Mouse (Mus musculus) hindbrain, embryonic 12.5 days (tissue): ENCODE data around the gene Map3k13. TPM values are rescaled to one million over a fixed set of nuclear protein-coding genes. Genes with fewer than 3 reads are reported as not detected.

ENCODE experiments used
- ATAC-seq: fragments of 200-750 bp; cut with Nextera tagmentation; 2 replicates; pipeline ENCODE4 v1.8.0; 2017; ENCODE audit warnings: moderate TSS enrichment; ENCODE audit not compliant: low FRiP score
- H3K27ac ChIP-seq: fragments of 300-500 bp; sonication (generic); 2 replicates; pipeline ENCODE4 v1.5.1; 2016; ENCODE audit warnings: mild to moderate bottlenecking
- H3K27me3 ChIP-seq: fragments of 300-500 bp; sonication (generic); 2 replicates; pipeline ENCODE4 v1.6.1; 2016; ENCODE audit warnings: mild to moderate bottlenecking
- H3K36me3 ChIP-seq: fragments of 300-500 bp; sonication (generic); 2 replicates; pipeline ENCODE4 v1.6.1; 2016; ENCODE audit warnings: mild to moderate bottlenecking
- H3K4me1 ChIP-seq: fragments of 300-500 bp; sonication (generic); 2 replicates; pipeline ENCODE4 v1.6.1; 2016
- H3K4me2 ChIP-seq: fragments of 300-500 bp; sonication (generic); replicated peaks from 2 replicates; pipeline ENCODE4 v1.6.1; 2016; ENCODE audit warnings: mild to moderate bottlenecking
- H3K4me3 ChIP-seq: fragments of 300-500 bp; sonication (generic); 2 replicates; pipeline ENCODE4 v1.5.1; 2016; ENCODE audit warnings: mild to moderate bottlenecking
- H3K9ac ChIP-seq: fragments of 300-500 bp; sonication (generic); 2 replicates; pipeline ENCODE4 v1.6.1; 2016; ENCODE audit warnings: mild to moderate bottlenecking, moderate library complexity
- H3K9me3 ChIP-seq: fragments of 300-500 bp; sonication (generic); replicated peaks from 2 replicates; pipeline ENCODE4 v1.6.1; 2016; ENCODE audit warnings: mild to moderate bottlenecking
- WGBS: fragments of 180-500 bp; shearing (Covaris S2); methylation state at CpG from one replicate; pipeline ENCODE4 v1.1.7; 2016; 5-methylcytosine and 5-hydroxymethylcytosine counted together
- polyA plus RNA-seq: library from polyadenylated mRNA; unstranded; fragments of >200 nt; fragmentation: Nextera tagmentation; extraction: Ambion mirVana; gene quantifications from 2 replicates; pipeline ENCODE4 v1.2.1, GENCODE M21; 2016

Gene Map3k13
- polyA plus RNA-seq, 1 experiment from 2014 or later: 7.8 TPM

DNA sequence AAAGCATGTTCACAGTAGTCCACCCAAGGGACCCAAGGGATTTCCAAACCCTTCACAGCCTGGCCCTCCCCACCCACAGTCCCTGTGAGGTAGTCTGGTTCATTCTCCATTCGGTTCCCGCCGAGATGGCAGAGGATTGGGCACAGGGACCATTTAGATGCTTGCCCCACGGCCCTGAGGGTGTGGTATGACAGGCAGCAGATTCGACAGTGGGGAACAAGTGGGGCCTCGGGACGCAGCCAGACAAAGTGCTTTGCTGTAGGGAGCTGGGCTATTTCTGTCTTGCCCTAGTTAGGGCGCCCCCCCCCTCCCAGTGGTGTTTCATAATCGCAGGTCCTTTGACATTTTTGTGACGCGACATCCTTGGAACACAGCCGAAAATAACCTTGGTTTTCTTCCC, 161.4 kb downstream of the Map3k13 start:
- WGBS: 81% methylated on average over 12 of the region's 12 CpGs
- H3K9me3 ChIP-seq: no peaks in the 10 kb centered on the region
- no peak for ATAC-seq
- H3K27me3 ChIP-seq: no peaks in the 10 kb centered on the region
- H3K4me3 ChIP-seq: no peak overlapping the region
- no peaks in the 10 kb centered on the region for H3K36me3 ChIP-seq
- H3K4me1 ChIP-seq: no peaks in the 10 kb centered on the region
- no peak overlapping the region for H3K4me2 ChIP-seq
- H3K27ac ChIP-seq: no peak overlapping the region
- no peak overlapping the region for H3K9ac ChIP-seq

DNA sequence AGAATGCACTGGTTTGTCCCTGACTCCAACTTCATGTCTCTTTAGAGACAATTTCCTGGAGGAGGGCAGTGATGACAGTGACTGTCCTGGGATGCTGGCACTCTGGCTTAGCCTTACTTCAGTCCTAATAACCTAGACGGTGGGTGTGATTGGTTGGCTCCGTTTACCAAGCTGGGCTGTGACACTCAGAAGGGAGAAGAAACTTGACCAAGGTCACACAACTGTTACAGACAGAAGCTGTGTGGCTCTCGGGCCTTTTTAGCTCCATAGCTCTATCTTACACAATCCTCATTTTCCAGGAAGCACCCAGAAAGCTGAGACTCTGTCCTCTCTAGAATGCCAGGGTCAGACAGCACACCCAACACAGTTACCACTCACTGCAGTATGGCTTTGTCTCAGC, 171.4 kb downstream of the Map3k13 start:
- Histone ChIP-seq H3K27me3 (no peaks in the 10 kb centered on the region), H3K9ac (no peak overlapping the region), H3K27ac (no peak overlapping the region), H3K4me1 (no peaks in the 10 kb centered on the region), H3K36me3 (no peaks in the 10 kb centered on the region), H3K4me2 (no peak overlapping the region), H3K4me3 (no peak overlapping the region), H3K9me3 (no peaks in the 10 kb centered on the region)
- 89% methylated on average over 3 of the region's 3 CpGs for WGBS
- ATAC-seq: no peak

DNA sequence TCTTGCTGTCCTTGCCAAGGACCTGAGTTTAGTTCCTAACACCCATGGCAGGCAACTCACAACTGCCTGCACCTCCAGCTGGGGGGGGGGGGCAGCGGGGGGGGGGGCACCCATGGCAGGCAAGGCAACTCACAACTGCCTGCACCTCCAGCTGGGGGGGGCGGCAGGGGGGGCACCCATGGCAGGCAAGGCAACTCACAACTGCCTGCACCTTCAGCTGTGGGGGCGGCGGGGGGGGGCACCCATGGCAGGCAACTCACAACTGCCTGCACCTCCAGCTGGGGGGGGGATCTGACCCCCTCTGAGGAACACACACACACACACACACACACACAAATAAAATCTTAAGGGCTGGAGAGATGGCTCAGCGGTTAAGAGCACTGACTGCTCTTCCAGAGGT, 175.7 kb downstream of the Map3k13 start:
- Histone ChIP-seq H3K27ac (no peak overlapping the region), H3K9ac (no peak overlapping the region), H3K36me3 (no peaks in the 10 kb centered on the region), H3K27me3 (no peaks in the 10 kb centered on the region; the same call in 1 of the 2 replicates), H3K4me2 (no peak overlapping the region), H3K9me3 (no peaks in the 10 kb centered on the region), H3K4me1 (no peaks in the 10 kb centered on the region), H3K4me3 (no peak overlapping the region)
- ATAC-seq: no peak
- 69% methylated on average over 3 of the region's 5 CpGs for WGBS

DNA sequence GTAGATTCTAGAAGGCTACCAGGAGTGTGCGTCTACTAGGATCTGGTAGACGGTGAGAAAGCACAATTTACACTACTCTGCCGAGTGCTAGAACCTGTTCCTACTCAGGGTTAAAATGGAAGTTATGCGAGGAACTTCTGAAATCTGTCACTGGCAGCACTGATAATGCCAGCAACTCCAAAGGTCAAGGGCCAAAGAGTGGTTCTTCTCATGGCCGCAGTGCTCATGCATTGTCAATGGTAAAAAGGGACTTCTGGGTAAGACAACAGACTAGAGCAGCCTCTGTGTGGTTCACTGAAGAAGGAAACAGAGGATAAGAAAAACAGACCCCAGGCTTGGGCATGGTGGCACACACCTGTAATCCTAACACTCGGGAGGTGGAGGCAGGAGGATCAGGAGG, 176.4 kb downstream of the Map3k13 start:
- WGBS: 86% methylated on average over 6 of the region's 6 CpGs

DNA sequence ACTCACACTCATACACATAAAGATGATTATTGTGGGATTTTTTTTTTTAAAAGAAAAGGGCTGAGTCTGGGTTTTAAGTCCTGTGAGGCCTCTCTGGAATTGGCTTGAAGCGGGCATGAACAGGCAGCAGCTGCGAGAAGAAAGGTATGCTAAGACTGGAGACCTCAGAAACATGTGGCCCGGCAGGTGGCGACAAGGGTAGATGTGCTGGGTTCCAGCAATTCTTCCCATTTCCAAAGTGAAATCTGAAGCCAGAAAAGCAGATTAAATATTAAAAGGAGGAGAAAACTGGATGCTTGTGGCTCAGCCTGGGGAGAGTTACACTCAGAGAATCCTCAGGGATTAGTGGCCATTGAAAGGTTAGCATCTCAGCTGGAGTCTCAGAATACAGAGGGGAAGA, 177.3 kb downstream of the Map3k13 start:
- no peaks in the 10 kb centered on the region for H3K36me3 ChIP-seq
- H3K4me1 ChIP-seq: peaks cover 6% of the 10 kb centered on the region
- H3K27ac ChIP-seq: no peak overlapping the region
- no peak overlapping the region for H3K4me2 ChIP-seq
- WGBS: 63% methylated on average over 4 of the region's 4 CpGs
- H3K9me3 ChIP-seq: no peaks in the 10 kb centered on the region
- peaks cover 7% of the 10 kb centered on the region for H3K27me3 ChIP-seq
- no peak for ATAC-seq
- no peak overlapping the region for H3K4me3 ChIP-seq
- H3K9ac ChIP-seq: no peak overlapping the region

More for the DNA sequence above, 176.4 kb downstream of the Map3k13 start:
- Histone ChIP-seq H3K36me3 (no peaks in the 10 kb centered on the region), H3K27me3 (no peaks in the 10 kb centered on the region; the same call in 1 of the 2 replicates), H3K9me3 (no peaks in the 10 kb centered on the region), H3K27ac (no peak overlapping the region), H3K4me2 (no peak overlapping the region), H3K4me1 (no peaks in the 10 kb centered on the region), H3K4me3 (no peak overlapping the region), H3K9ac (no peak overlapping the region)
- ATAC-seq: no peak

DNA sequence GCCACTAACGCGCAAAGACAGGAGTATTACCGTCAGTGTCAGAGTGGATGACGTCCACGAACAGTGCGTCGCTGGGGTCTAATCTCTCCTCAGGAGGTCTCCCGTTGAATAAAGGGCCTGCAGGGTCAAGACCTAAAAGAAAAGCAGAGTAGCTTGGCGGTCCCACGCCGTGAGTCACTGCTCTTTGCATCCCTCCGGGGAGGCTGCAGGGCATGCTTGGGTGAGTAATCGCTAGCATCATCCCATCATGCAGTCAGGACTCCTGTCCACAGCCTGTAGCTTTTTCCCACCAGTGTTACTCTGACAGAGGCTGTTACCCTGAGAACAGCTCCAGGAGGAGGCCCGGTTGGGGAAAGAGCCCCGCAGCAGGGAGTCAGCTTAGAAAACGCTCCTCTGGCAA, 182.1 kb downstream of the Map3k13 start:
- Histone ChIP-seq H3K27ac (no peak overlapping the region), H3K36me3 (no peaks in the 10 kb centered on the region), H3K9me3 (no peaks in the 10 kb centered on the region), H3K9ac (no peak overlapping the region), H3K4me2 (peak overlapping the region; percentile 43), H3K4me1 (peaks cover 7% of the 10 kb centered on the region), H3K27me3 (peaks cover 9% of the 10 kb centered on the region), H3K4me3 (peak overlapping the region; percentile 13; the same call in 1 of the 2 replicates)
- no peak for ATAC-seq
- WGBS: 2% methylated on average over 16 of the region's 16 CpGs

DNA sequence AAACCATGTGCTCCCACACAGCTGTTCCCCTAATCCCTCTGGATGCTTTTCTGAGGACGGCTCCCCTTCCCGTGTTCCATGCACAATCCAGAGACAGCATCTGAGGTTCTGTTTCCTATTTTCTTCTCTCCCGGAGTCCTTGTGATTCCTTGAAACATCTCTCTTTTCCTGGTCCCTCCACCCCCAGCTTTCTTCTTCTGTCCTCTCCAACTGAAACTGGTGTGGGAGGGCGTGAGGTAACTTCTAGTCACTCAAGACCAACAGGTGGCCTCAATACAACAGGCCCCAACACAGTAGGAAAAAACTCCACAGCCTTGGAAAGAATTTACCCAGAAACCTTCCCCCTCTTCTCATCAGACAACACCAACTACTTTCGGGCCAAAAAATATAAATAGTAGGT, 183.2 kb downstream of the Map3k13 start:
- no peak overlapping the region for H3K9ac ChIP-seq
- H3K9me3 ChIP-seq: no peaks in the 10 kb centered on the region
- H3K27me3 ChIP-seq: peaks cover 9% of the 10 kb centered on the region; the same call in 1 of the 2 replicates
- no peaks in the 10 kb centered on the region for H3K36me3 ChIP-seq
- no peak for ATAC-seq
- H3K4me3 ChIP-seq: no peak overlapping the region
- H3K27ac ChIP-seq: no peak overlapping the region
- H3K4me1 ChIP-seq: peaks cover 7% of the 10 kb centered on the region
- no peak overlapping the region for H3K4me2 ChIP-seq
- 76% methylated on average over 5 of the region's 5 CpGs for WGBS

Other genes starting within 250 kb of the Map3k13 start
- gene 2510009E07Rik, start 99.7 kb upstream of the Map3k13 start, polyA plus RNA-seq: 54.6 and 56.0 TPM in 2 replicates
- 1.6 and 2.1 TPM in 2 replicates for gene Ehhadh, start 6.5 kb upstream of the Map3k13 start, polyA plus RNA-seq
- 34.5 and 36.7 TPM in 2 replicates for gene Tmem41a, start 153.2 kb downstream of the Map3k13 start, polyA plus RNA-seq
- gene Liph, start 201.3 kb downstream of the Map3k13 start, polyA plus RNA-seq: 0.43 and 0.49 TPM in 2 replicates
- 61.7 and 64.5 TPM in 2 replicates for gene Senp2, start 215.1 kb downstream of the Map3k13 start, polyA plus RNA-seq